Mouse (Mus musculus) forebrain, embryonic 13.5 days (tissue): ENCODE measurements around the gene Erbb2. TPM values are rescaled to one million over a fixed set of nuclear protein-coding genes. Genes with fewer than 3 reads are reported as not detected.
A peak's percentile ranks its signal among the peaks of the same experiment; 100 is the strongest.

Experiments
- ATAC-seq: fragments of 200-750 bp; cut with Nextera tagmentation; 2 replicates; pipeline ENCODE4 v1.8.0; 2017
- H3K27ac ChIP-seq: fragments of 300-500 bp; sonication (generic); 2 replicates; pipeline ENCODE4 v1.5.1; 2015; ENCODE audit warnings: inconsistent platforms, mild to moderate bottlenecking, moderate library complexity
- H3K27me3 ChIP-seq: fragments of 300-500 bp; sonication (generic); 2 replicates; pipeline ENCODE4 v1.6.1; 2015; ENCODE audit warnings: mild to moderate bottlenecking, inconsistent platforms
- H3K36me3 ChIP-seq: fragments of 300-500 bp; sonication (generic); 2 replicates; pipeline ENCODE4 v1.6.1; 2015; ENCODE audit warnings: mild to moderate bottlenecking, inconsistent platforms; ENCODE audit not compliant: poor library complexity, severe bottlenecking
- H3K4me1 ChIP-seq: fragments of 300-500 bp; sonication (generic); 2 replicates; pipeline ENCODE4 v1.6.1; 2015; ENCODE audit warnings: inconsistent platforms
- H3K4me2 ChIP-seq: fragments of 300-500 bp; sonication (generic); 2 replicates; pipeline ENCODE4 v1.6.1; 2015; ENCODE audit warnings: inconsistent platforms, mild to moderate bottlenecking, moderate library complexity
- H3K4me3 ChIP-seq: fragments of 300-500 bp; sonication (generic); 2 replicates; pipeline ENCODE4 v1.5.1; 2015; ENCODE audit warnings: mild to moderate bottlenecking, inconsistent platforms
- H3K9ac ChIP-seq: fragments of 300-500 bp; sonication (generic); 2 replicates; pipeline ENCODE4 v1.6.1; 2015; ENCODE audit warnings: mild to moderate bottlenecking, inconsistent platforms
- H3K9me3 ChIP-seq: fragments of 300-500 bp; sonication (generic); replicated peaks from 2 replicates; pipeline ENCODE4 v1.6.1; 2016; ENCODE audit warnings: inconsistent platforms
- WGBS: fragments of 180-500 bp; shearing (Covaris S2); methylation state at CpG from one replicate; pipeline ENCODE4 v1.1.7; 2015; 5-methylcytosine and 5-hydroxymethylcytosine counted together
- polyA plus RNA-seq: library from polyadenylated mRNA; unstranded; fragments of >200 nt; fragmentation: Nextera tagmentation; extraction: Ambion mirVana; gene quantifications from 2 replicates; pipeline ENCODE4 v1.2.1, GENCODE M21; 2015

Erbb2 gene
- 6.7 and 7.4 TPM in 2 replicates for polyA plus RNA-seq

- Histone ChIP-seq H3K9ac (peak within 1 kb of the TSS; percentile 75), H3K4me2 (peak within 1 kb of the TSS; percentile 99), H3K9me3 (no peaks in the 10 kb centered on the region), H3K4me1 (peaks cover 40% of the 10 kb centered on the region), H3K27ac (peak within 1 kb of the TSS; percentile 41), H3K36me3 (no peaks in the 10 kb centered on the region), H3K4me3 (peak within 1 kb of the TSS; percentile 62), H3K27me3 (peaks cover 41% of the 10 kb centered on the region)
- WGBS, result under 1% methylated on average over 36 of the region's 49 CpGs
- peak; percentile 68 for ATAC-seq
Observed at GRCm38 (mm10) chr11:98412273-98412796, at the start of gene Erbb2. Gene Erbb2 (plus strand): TSS chr11:98412470.

GRCm38 (mm10) chr11:98363817-98364216 lies 48.5 kb upstream of the Erbb2 start:
- no peak for ATAC-seq

GRCm38 (mm10) chr11:98364410-98364809 lies 47.9 kb upstream of the Erbb2 start:
- Histone ChIP-seq H3K4me3 (no peak overlapping the region), H3K4me2 (no peak overlapping the region), H3K27ac (no peak overlapping the region), H3K9me3 (no peaks in the 10 kb centered on the region), H3K4me1 (peaks cover 25% of the 10 kb centered on the region), H3K27me3 (no peaks in the 10 kb centered on the region), H3K36me3 (peaks cover 7% of the 10 kb centered on the region; the same call in 1 of the 2 replicates), H3K9ac (no peak overlapping the region)
- WGBS, result 91% methylated on average over 5 of the region's 5 CpGs
- ATAC-seq, result no peak

More at GRCm38 (mm10) chr11:98363817-98364216, 48.5 kb upstream of the Erbb2 start:
- Histone ChIP-seq H3K4me1 (peaks cover 31% of the 10 kb centered on the region), H3K4me2 (no peak overlapping the region), H3K36me3 (peaks cover 7% of the 10 kb centered on the region; the same call in 1 of the 2 replicates), H3K27ac (no peak overlapping the region), H3K4me3 (no peak overlapping the region), H3K27me3 (no peaks in the 10 kb centered on the region), H3K9me3 (no peaks in the 10 kb centered on the region), H3K9ac (no peak overlapping the region)
- 90% methylated on average over 5 of the region's 5 CpGs for WGBS

- 85% methylated on average over 10 of the region's 10 CpGs for WGBS
- ATAC-seq, result no peak
- no peak overlapping the region for H3K4me2 ChIP-seq
- no peak overlapping the region for H3K4me3 ChIP-seq
- no peaks in the 10 kb centered on the region for H3K9me3 ChIP-seq
- H3K4me1 ChIP-seq, result peaks cover 14% of the 10 kb centered on the region
- H3K9ac ChIP-seq, result no peak overlapping the region
- H3K27ac ChIP-seq, result no peak overlapping the region
- H3K27me3 ChIP-seq, result no peaks in the 10 kb centered on the region
- peaks cover 7% of the 10 kb centered on the region; the same call in 1 of the 2 replicates for H3K36me3 ChIP-seq
Observed at GRCm38 (mm10) chr11:98366290-98366689, 46.0 kb upstream of the Erbb2 start.

GRCm38 (mm10) chr11:98367171-98367862 lies 45.0 kb upstream of the Erbb2 start:
- no peaks in the 10 kb centered on the region for H3K27me3 ChIP-seq
- no peak overlapping the region for H3K4me3 ChIP-seq
- 84% methylated on average over 10 of the region's 10 CpGs for WGBS
- H3K9me3 ChIP-seq, result no peaks in the 10 kb centered on the region
- no peak overlapping the region for H3K4me2 ChIP-seq
- H3K27ac ChIP-seq, result 0 out of 2 replicates have a peak overlapping the region, but pooled peaks have one; percentile 27
- H3K9ac ChIP-seq, result no peak overlapping the region
- ATAC-seq, result no peak
- peaks cover 18% of the 10 kb centered on the region for H3K4me1 ChIP-seq
- peaks cover 7% of the 10 kb centered on the region; the same call in 1 of the 2 replicates for H3K36me3 ChIP-seq

GRCm38 (mm10) chr11:98367863-98368186 lies 44.4 kb upstream of the Erbb2 start:
- H3K4me1 ChIP-seq, result peaks cover 19% of the 10 kb centered on the region
- H3K9ac ChIP-seq, result no peak overlapping the region
- no peak for ATAC-seq
- 89% methylated on average over 7 of the region's 7 CpGs for WGBS
- no peaks in the 10 kb centered on the region for H3K9me3 ChIP-seq
- no peak overlapping the region for H3K4me3 ChIP-seq
- peaks cover 7% of the 10 kb centered on the region; the same call in 1 of the 2 replicates for H3K36me3 ChIP-seq
- no peaks in the 10 kb centered on the region for H3K27me3 ChIP-seq
- no peak overlapping the region for H3K27ac ChIP-seq
- H3K4me2 ChIP-seq, result no peak overlapping the region

- Histone ChIP-seq H3K27ac (no peak overlapping the region; the same call in 1 of the 2 replicates), H3K36me3 (peaks cover 7% of the 10 kb centered on the region; the same call in 1 of the 2 replicates), H3K4me3 (no peak overlapping the region), H3K9me3 (no peaks in the 10 kb centered on the region), H3K4me2 (no peak overlapping the region), H3K27me3 (no peaks in the 10 kb centered on the region), H3K9ac (no peak overlapping the region), H3K4me1 (peaks cover 22% of the 10 kb centered on the region)
- 79% methylated on average over 6 of the region's 6 CpGs for WGBS
- ATAC-seq, result peak; percentile 48; the same call in 1 of the 2 replicates
Observed at GRCm38 (mm10) chr11:98369337-98369736, 42.9 kb upstream of the Erbb2 start.

- Histone ChIP-seq H3K4me1 (peaks cover 22% of the 10 kb centered on the region), H3K9me3 (no peaks in the 10 kb centered on the region), H3K4me3 (no peak overlapping the region), H3K9ac (no peak overlapping the region), H3K4me2 (no peak overlapping the region), H3K36me3 (peaks cover 17% of the 10 kb centered on the region), H3K27ac (no peak overlapping the region), H3K27me3 (no peaks in the 10 kb centered on the region)
- 95% methylated on average over 2 of the region's 2 CpGs for WGBS
- ATAC-seq, result no peak
Observed at GRCm38 (mm10) chr11:98370588-98370987, 41.7 kb upstream of the Erbb2 start.

- Histone ChIP-seq H3K9me3 (no peaks in the 10 kb centered on the region), H3K9ac (peak overlapping the region; percentile 51), H3K36me3 (peaks cover 29% of the 10 kb centered on the region), H3K27ac (peak overlapping the region; percentile 72), H3K4me1 (peaks cover 22% of the 10 kb centered on the region), H3K4me3 (peak overlapping the region; percentile 6; the same call in 1 of the 2 replicates), H3K4me2 (peak overlapping the region; percentile 45), H3K27me3 (no peaks in the 10 kb centered on the region)
- peak; percentile 84 for ATAC-seq
- 23% methylated on average over 8 of the region's 10 CpGs for WGBS
Observed at GRCm38 (mm10) chr11:98371556-98372240, 40.6 kb upstream of the Erbb2 start.

- WGBS, result 9% methylated on average over 2 of the region's 2 CpGs
- 0 out of 2 replicates have a peak overlapping the region, but pooled peaks have one; percentile 6 for H3K4me3 ChIP-seq
- H3K9me3 ChIP-seq, result no peaks in the 10 kb centered on the region
- H3K4me1 ChIP-seq, result peaks cover 22% of the 10 kb centered on the region
- H3K27me3 ChIP-seq, result no peaks in the 10 kb centered on the region
- no peak for ATAC-seq
- 0 out of 2 replicates have a peak overlapping the region, but pooled peaks have one; percentile 51 for H3K9ac ChIP-seq
- peaks cover 36% of the 10 kb centered on the region for H3K36me3 ChIP-seq
- peak overlapping the region; percentile 45 for H3K4me2 ChIP-seq
- H3K27ac ChIP-seq, result peak overlapping the region; percentile 72
Observed at GRCm38 (mm10) chr11:98372406-98372805, 39.9 kb upstream of the Erbb2 start.

- WGBS, result 87% methylated on average over 6 of the region's 6 CpGs
- ATAC-seq, result no peak
- no peak overlapping the region for H3K4me2 ChIP-seq
- H3K27me3 ChIP-seq, result no peaks in the 10 kb centered on the region
- peaks cover 41% of the 10 kb centered on the region for H3K36me3 ChIP-seq
- H3K9me3 ChIP-seq, result no peaks in the 10 kb centered on the region
- no peak overlapping the region; the same call in 1 of the 2 replicates for H3K9ac ChIP-seq
- H3K4me1 ChIP-seq, result peaks cover 22% of the 10 kb centered on the region
- no peak overlapping the region for H3K4me3 ChIP-seq
- no peak overlapping the region for H3K27ac ChIP-seq
Observed at GRCm38 (mm10) chr11:98373244-98373643, 39.0 kb upstream of the Erbb2 start.

- H3K4me2 ChIP-seq, result no peak overlapping the region
- peaks cover 51% of the 10 kb centered on the region for H3K36me3 ChIP-seq
- no peak for ATAC-seq
- H3K9me3 ChIP-seq, result no peaks in the 10 kb centered on the region
- H3K27me3 ChIP-seq, result no peaks in the 10 kb centered on the region
- H3K27ac ChIP-seq, result no peak overlapping the region
- peaks cover 22% of the 10 kb centered on the region for H3K4me1 ChIP-seq
- no peak overlapping the region for H3K4me3 ChIP-seq
- H3K9ac ChIP-seq, result no peak overlapping the region
- WGBS, result 79% methylated on average over 8 of the region's 8 CpGs
Observed at GRCm38 (mm10) chr11:98374266-98374665, 38.0 kb upstream of the Erbb2 start.
